Mouse (Mus musculus): Measurements from ENCODE around the gene Tbc1d8b. TPM values are rescaled to one million over a fixed set of nuclear protein-coding genes. Genes with fewer than 3 reads are reported as not detected.

The Tbc1d8b gene
- 1.2 and 2.1 TPM in 2 replicates for polyA plus RNA-seq (2012; rRNA removed)

DNA sequence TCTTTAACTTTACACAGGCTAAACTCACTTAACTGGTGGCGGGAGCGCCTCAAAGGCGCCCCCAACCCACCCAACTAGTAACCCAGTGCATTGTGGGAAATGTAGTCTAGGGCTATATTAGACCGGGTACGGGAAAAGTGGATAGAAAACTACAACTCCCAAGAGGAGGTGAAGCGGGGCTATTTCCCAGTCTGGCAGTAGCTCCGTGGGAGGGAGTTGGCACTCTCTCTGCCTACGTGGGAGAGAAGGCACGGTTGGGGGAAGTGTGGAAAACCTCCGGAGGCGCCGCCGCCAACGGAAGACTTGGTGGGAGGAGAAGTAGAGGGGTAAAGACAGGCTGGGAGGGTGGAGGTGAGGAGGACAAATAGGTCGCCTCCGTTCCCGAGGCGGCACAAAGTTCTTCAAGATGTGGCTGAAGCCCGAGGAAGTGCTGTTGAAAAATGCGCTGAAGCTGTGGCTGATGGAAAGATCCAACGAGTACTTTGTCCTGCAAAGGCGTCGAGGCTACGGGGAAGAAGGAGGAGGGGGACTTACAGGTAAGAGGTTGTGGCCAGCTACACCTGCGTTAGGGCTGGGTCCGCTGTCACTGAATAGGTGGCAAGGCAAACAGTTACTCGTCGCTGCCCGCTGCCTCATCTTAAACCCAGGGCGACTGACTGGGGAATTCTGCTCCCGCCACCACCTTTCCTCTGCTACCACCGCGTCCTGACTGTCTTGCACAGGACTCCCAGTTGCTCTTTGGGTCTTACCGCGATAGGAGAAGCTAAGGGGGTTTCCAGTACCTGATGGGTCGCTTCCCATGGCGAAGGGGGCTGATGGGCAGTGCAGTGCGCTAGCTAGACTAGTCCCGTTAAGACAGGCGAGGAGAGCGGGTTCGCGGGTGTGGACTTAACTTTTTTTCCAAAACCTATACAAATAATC lies at the start of gene Tbc1d8b:
Gene Tbc1d8b (plus strand): TSS at position 222 of the 921 bp plus-strand sequence.
- 15% methylated on average over 43 of the region's 43 CpGs for whole genome bisulfite sequencing
- Histone ChIP-seq H3K4me3 (replicated peaks; ENCODE audit: extremely low read depth, low read depth, low read length) (peak within 1 kb of the TSS; percentile 94), H3K4me1 (ENCODE audit: control insufficient read depth, insufficient read depth, low read length) (no peaks in the 10 kb centered on the region)
- TF ChIP-seq CTCF (IDR thresholded peaks at IDR 0.05; ENCODE audit: insufficient read depth, low read length): no peak
- TF ChIP-seq POLR2A (IDR thresholded peaks at IDR 0.05; ENCODE audit: borderline replicate concordance, extremely low read depth, low read depth, low read length): peak; percentile 48; the same call in 1 of the 2 replicates
- peak; percentile 72 for DNase-seq

- TF ChIP-seq POLR2A (IDR thresholded peaks at IDR 0.05; ENCODE audit: borderline replicate concordance, extremely low read depth, low read depth, low read length) (no peak), CTCF (IDR thresholded peaks at IDR 0.05; ENCODE audit: insufficient read depth, low read length) (no peak)
- WGBS: 51% methylated on average over 2 of the region's 2 CpGs
Observed at GRCm38 (mm10) chrX:139639744-139640143, 45.1 kb upstream of the Tbc1d8b start.

DNA sequence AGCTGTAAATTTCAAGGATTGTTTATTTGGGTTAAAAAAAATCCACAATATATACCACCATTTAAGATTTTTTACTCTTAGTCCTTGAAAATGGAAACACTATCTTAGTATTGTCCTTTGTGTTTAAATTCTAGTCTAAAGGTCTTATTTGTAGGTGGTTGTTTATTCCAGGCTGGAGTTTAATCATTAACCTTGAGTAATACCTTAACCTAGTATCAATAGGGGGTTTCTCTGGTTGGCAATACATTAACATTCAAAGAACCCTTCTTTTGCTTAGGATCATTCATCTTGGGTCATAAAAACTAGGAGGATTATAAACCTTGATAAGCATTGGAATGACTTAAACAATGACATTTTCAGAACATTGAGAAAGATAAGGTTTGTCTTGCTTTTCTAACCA lies 44.4 kb upstream of the Tbc1d8b start:
- Histone ChIP-seq H3K4me1 (ENCODE audit: control insufficient read depth, insufficient read depth, low read length) (no peaks in the 10 kb centered on the region), H3K4me3 (replicated peaks; ENCODE audit: extremely low read depth, low read depth, low read length) (no peak overlapping the region)
- TF ChIP-seq CTCF (IDR thresholded peaks at IDR 0.05; ENCODE audit: insufficient read depth, low read length) (no peak), POLR2A (IDR thresholded peaks at IDR 0.05; ENCODE audit: borderline replicate concordance, extremely low read depth, low read depth, low read length) (no peak)
- no peak for DNase-seq

More at GRCm38 (mm10) chrX:139639744-139640143, 45.1 kb upstream of the Tbc1d8b start:
- Histone ChIP-seq H3K4me3 (replicated peaks; ENCODE audit: extremely low read depth, low read depth, low read length) (no peak overlapping the region), H3K4me1 (ENCODE audit: control insufficient read depth, insufficient read depth, low read length) (no peaks in the 10 kb centered on the region)
- DNase-seq: no peak

GRCm38 (mm10) chrX:139652226-139652625 lies 32.6 kb upstream of the Tbc1d8b start:
- no peak for DNase-seq
- Histone ChIP-seq H3K4me3 (replicated peaks; ENCODE audit: extremely low read depth, low read depth, low read length) (no peak overlapping the region), H3K4me1 (ENCODE audit: control insufficient read depth, insufficient read depth, low read length) (no peaks in the 10 kb centered on the region)
- TF ChIP-seq POLR2A (IDR thresholded peaks at IDR 0.05; ENCODE audit: borderline replicate concordance, extremely low read depth, low read depth, low read length): no peak
- TF ChIP-seq CTCF (IDR thresholded peaks at IDR 0.05; ENCODE audit: insufficient read depth, low read length): no peak
- WGBS: 75% methylated on average over 5 of the region's 5 CpGs

DNA sequence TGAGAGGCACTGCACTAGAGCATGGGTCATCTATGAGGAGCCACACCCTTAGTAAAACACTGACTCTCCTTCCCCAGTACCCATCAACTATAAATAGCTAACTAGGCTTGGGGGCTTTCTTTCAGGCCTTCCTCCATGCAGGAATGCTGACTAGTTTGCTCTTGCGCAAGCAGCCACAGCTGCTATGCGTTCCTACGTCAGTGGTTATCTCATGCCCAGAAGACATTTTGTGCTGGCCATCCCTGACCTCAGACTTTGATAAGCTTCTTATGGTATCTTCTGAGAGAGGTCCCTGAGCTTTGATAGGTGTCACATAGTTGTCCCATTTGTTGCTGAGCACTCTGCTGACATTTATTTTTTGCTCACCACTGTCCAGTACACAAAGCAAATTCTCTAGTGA lies 31.5 kb upstream of the Tbc1d8b start:
- WGBS: 72% methylated on average over 3 of the region's 3 CpGs

GRCm38 (mm10) chrX:139654350-139655063 lies 30.3 kb upstream of the Tbc1d8b start:
- no peak overlapping the region for H3K4me3 ChIP-seq (replicated peaks; ENCODE audit: extremely low read depth, low read depth, low read length)
- DNase-seq: no peak
- no peaks in the 10 kb centered on the region for H3K4me1 ChIP-seq (ENCODE audit: control insufficient read depth, insufficient read depth, low read length)
- TF ChIP-seq CTCF (IDR thresholded peaks at IDR 0.05; ENCODE audit: insufficient read depth, low read length) (no peak), POLR2A (IDR thresholded peaks at IDR 0.05; ENCODE audit: borderline replicate concordance, extremely low read depth, low read depth, low read length) (no peak)
- 70% methylated on average over 5 of the region's 5 CpGs for WGBS

More for the DNA sequence above, 31.5 kb upstream of the Tbc1d8b start:
- H3K4me3 ChIP-seq (replicated peaks; ENCODE audit: extremely low read depth, low read depth, low read length): no peak overlapping the region
- TF ChIP-seq CTCF (IDR thresholded peaks at IDR 0.05; ENCODE audit: insufficient read depth, low read length) (no peak), POLR2A (IDR thresholded peaks at IDR 0.05; ENCODE audit: borderline replicate concordance, extremely low read depth, low read depth, low read length) (no peak)
- no peak for DNase-seq
- H3K4me1 ChIP-seq (ENCODE audit: control insufficient read depth, insufficient read depth, low read length): no peaks in the 10 kb centered on the region

GRCm38 (mm10) chrX:139662111-139662510 lies 22.7 kb upstream of the Tbc1d8b start:
- 33% methylated on average over 1 of the region's 1 CpGs for WGBS
- DNase-seq: no peak
- TF ChIP-seq POLR2A (IDR thresholded peaks at IDR 0.05; ENCODE audit: borderline replicate concordance, extremely low read depth, low read depth, low read length): no peak
- TF ChIP-seq CTCF (IDR thresholded peaks at IDR 0.05; ENCODE audit: insufficient read depth, low read length): no peak

GRCm38 (mm10) chrX:139665829-139666228 lies 19.0 kb upstream of the Tbc1d8b start:
- no peak for DNase-seq
- no peaks in the 10 kb centered on the region for H3K4me1 ChIP-seq (ENCODE audit: control insufficient read depth, insufficient read depth, low read length)
- 0 out of 2 replicates have a peak, but pooled peaks have one; percentile 11 for TF ChIP-seq CTCF (IDR thresholded peaks at IDR 0.05; ENCODE audit: insufficient read depth, low read length)
- no peak for TF ChIP-seq POLR2A (IDR thresholded peaks at IDR 0.05; ENCODE audit: borderline replicate concordance, extremely low read depth, low read depth, low read length)
- 64% methylated on average over 2 of the region's 2 CpGs for WGBS
- H3K4me3 ChIP-seq (replicated peaks; ENCODE audit: extremely low read depth, low read depth, low read length): no peak overlapping the region

More at GRCm38 (mm10) chrX:139662111-139662510, 22.7 kb upstream of the Tbc1d8b start:
- Histone ChIP-seq H3K4me3 (replicated peaks; ENCODE audit: extremely low read depth, low read depth, low read length) (no peak overlapping the region), H3K4me1 (ENCODE audit: control insufficient read depth, insufficient read depth, low read length) (no peaks in the 10 kb centered on the region)

GRCm38 (mm10) chrX:139684410-139684774 lies 404 bp upstream of the Tbc1d8b start:
- WGBS: 30% methylated on average over 8 of the region's 8 CpGs
- TF ChIP-seq POLR2A (IDR thresholded peaks at IDR 0.05; ENCODE audit: borderline replicate concordance, extremely low read depth, low read depth, low read length) (no peak), CTCF (IDR thresholded peaks at IDR 0.05; ENCODE audit: insufficient read depth, low read length) (no peak)
- H3K4me3 ChIP-seq (replicated peaks; ENCODE audit: extremely low read depth, low read depth, low read length): peak overlapping the region; percentile 94
- no peak for DNase-seq
- no peaks in the 10 kb centered on the region for H3K4me1 ChIP-seq (ENCODE audit: control insufficient read depth, insufficient read depth, low read length)
